Mouse (Mus musculus): ENCODE results near the gene Olfr1469.
"Not testable (repeated sequence)": the region's sequence is repeated elsewhere in the genome, so short reads cannot be mapped to it uniquely, and the experiment has no call there.

The Olfr1469 gene

DNA sequence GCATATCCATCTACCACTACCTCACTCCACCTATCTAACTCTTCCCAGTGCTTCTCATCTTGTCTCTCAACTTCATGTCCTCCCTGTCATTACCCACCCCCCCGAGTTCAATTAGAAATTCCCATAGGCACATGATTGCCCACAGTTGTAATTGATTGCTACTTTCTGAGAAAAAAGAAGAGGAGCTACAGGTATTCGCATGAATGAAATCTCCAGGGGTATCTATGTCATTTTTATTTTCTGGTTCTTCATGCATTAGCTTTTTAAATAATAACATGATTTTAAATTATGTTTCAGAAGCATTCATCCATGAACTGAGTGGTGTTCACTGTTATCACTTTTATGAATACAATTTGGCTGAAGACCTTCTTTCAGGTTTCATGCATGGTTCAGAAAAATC, at the start of gene Olfr1469:
TSS of gene Olfr1469 (plus strand) at position 301 of the 400 bp plus-strand sequence.
- no peak for DNase-seq (ENCODE audit: low read depth)

DNA sequence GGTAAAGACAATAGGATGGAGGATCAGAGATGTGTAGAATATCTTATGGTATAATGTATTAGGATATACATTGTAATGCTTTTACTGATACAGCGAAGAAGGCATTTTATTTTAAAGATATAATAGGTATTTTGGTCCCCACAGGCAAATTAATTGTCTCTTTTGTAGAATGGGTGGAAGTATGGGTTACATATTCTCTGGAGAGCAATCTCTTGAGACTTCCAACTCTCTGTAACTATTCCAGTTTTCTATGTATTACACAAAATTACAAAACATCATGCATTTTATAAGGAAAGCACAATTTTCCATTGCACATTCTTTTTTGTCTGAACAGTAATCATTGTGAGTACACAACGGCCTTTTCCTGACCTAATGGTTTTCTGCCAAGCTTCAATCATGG, 45.7 kb upstream of the Olfr1469 start, which contains the start of gene Olfr1467:
TSS of gene Olfr1467 (plus strand) at position 301 of the 400 bp plus-strand sequence.
- DNase-seq (ENCODE audit: low read depth), result no peak

DNA sequence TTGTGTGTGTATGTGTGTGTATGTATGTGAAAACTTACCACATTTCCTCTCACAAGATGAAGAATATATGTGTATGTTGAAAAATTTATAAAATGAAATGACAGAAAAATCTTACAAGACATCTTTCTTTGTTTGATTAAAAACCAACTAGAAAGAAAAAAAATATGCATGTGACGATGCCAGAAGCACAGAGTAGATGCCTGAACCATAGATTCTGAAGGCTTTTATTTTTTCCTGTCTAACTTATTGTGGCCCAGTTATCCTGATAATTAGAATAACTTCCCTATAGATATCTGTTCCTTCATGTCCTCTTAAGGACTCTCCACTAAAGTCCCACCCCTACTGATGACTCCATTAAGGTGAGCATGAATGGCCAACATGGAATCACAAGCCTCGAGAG, 35.5 kb downstream of the Olfr1469 start, which contains the start of gene Olfr1471:
TSS of gene Olfr1471 (plus strand) at position 301 of the 400 bp plus-strand sequence.
- not testable (repeated sequence) for DNase-seq (ENCODE audit: low read depth)

DNA sequence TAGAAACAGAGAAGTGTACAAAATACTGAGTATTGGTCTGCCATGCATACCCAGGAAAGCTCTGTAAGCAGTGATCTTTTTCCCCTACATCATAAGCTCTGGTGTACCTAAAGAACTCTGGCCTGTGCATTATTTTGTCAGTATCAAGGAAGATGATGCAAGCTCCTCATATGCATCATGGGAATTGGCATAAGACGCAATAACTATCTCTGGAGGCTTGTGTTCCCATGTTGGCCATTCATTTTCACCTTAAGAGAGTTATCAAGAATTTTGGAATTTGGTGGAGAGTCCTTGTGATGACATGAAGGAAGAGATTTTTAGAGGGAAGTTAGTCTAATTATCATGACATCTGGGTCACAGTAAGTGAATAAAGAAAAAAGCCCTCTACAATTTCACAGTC, 48.3 kb downstream of the Olfr1469 start, which contains the start of gene Olfr1472:
TSS of gene Olfr1472 (minus strand) at position 101 of the 400 bp plus-strand sequence.
- no peak for DNase-seq (ENCODE audit: low read depth)

All from c-Kit-positive CD71-negative TER-119-negative erythroid progenitor cells, embryonic 14.5 days (primary cell).